Mouse (Mus musculus) megakaryocyte, embryonic 14.5 days (primary cell): Measurements from ENCODE around the gene Socs3.

Source experiments
- FLI1 ChIP-seq: IDR thresholded peaks from 2 replicates; pipeline ENCODE4 v1.6.1; 2012; ENCODE audit warnings: low read length, inconsistent platforms, mixed read lengths
- GATA1 ChIP-seq: IDR thresholded peaks from 3 replicates; pipeline ENCODE4 v1.6.1; 2012; ENCODE audit warnings: mixed read lengths, low read length, inconsistent platforms, borderline replicate concordance

DNA sequence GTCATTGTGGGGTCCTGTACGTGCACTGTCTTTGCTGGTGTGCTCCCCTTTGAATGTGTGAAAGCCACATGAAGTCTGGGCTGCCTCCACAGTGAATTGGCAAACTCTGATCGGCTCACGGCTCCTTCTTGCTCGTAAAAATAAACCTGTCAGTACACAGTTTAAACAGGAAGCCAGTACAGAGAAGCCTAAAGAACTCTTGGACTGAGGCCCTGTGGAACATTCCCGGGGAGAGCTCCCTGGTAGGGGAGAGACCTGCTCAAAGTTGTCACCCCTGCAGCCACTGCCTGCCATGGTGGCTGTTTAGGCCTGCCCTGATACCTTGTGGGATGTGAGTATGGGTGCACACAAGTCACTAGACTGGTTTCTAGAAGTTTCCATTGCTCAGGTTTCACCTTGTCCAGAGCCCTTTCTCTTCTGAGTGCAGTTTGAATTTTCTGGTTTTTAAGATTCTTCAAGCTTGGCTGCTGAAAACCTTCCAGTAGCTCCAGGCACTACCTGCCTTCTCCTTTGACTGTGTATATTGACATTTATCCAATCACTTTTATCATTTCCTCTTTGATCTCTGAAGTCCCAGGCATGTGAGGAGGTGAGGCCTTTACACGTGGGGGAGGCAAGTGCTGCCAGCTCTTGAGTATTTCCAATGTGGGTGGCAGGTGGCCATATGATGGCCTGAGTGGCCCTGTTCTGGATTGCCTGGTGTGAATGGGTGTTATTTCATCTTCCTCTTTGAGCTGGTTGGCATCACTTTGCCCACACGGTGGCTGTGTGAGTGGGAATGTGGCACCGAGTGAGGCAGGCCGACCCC is 24.6 kb upstream of the Socs3 start:
- no peak for TF ChIP-seq GATA1
- no peak for TF ChIP-seq FLI1
